Mouse (Mus musculus): ENCODE data around the gene Smok3b. TPM values are rescaled to one million over a fixed set of nuclear protein-coding genes. Genes with fewer than 3 reads are reported as not detected.
"Not testable (repeated sequence)": the region's sequence is repeated elsewhere in the genome, so short reads cannot be mapped to it uniquely, and the experiment has no call there.

Smok3b gene
- not detected for total RNA-seq (2021)
- long read RNA-seq, experiment 1, result 0 reads
- long read RNA-seq, experiment 2, result 0 reads

DNA sequence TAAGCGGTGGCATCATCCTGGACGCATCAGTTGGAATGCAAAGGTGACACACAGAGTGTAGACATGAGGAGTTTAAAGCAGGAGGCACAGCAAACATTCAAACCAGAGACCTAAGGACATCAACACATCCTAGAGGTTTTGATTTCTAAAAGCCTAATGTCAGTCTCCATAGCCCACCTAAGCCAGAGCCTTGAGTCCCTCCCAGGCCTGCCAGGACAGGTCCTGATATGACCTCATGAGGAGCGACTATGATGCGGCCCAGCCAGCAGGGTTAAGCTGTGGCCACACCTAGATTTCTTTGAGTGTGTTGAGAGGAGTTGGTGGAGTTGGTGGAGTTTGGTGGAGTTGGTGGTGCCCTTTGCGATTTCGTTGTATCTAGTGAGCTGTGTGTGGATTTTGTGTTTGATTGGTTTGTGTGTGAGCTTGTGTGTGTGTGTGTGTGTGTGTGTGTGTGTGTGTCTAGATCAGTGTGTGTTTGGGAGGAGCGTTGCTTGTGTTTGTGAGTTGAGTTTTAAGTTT, at the start of gene Smok3b, which contains the start of gene Smok3a:
Smok3b (plus strand) TSS at position 469 of the 519 bp plus-strand sequence.
Smok3a (plus strand) TSS at position 301 of the 519 bp plus-strand sequence.
- DNase-seq (ENCODE audit: low spot score in 2 of 2), result not testable (repeated sequence)

GRCm38 (mm10) chr5:137973161-137973560, 48.1 kb upstream of the Smok3b start:
- no peak for DNase-seq (ENCODE audit: low spot score in 2 of 2)

GRCm38 (mm10) chr5:137973738-137974137, 47.5 kb upstream of the Smok3b start:
- no peak for DNase-seq (ENCODE audit: low spot score in 2 of 2)

DNA sequence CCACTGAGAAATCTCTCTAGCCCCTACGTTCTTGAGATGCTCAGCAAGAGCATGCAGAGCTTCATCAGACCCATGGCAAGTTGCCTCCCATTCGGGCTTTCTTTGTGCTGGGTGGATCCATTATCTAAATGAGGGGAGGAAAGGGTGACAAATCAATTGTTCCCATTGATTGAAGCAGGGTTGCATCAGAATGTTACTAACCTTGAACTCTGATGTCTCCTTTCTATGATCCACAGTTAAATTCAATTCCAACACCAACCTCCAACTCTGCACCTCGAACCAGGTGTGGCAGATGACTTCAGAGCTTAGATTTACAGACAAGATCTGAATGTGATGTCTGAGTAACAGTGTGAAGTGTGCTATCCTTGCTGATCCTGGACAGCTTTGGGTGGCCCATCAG, 46.5 kb upstream of the Smok3b start:
- no peak for DNase-seq (ENCODE audit: low spot score in 2 of 2)

DNA sequence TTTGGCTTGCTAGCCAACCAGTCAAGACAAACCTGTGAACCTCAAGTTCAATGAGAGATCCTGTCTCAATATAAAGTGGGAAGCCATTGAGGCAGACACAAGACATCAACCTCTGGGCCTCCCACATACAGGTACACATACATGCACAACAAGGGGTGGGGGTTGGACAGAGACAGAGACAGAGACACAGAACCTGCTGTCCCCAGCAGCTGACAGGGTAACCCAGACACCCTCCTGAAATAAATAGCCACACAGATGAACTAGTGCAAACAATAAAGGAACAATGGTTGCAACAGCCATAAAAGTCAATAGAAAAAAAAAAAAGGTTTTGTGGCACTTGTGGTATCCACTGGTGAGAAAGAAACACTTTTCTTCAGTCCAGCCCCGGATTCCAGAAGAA, 45.8 kb upstream of the Smok3b start:
- no peak for DNase-seq (ENCODE audit: low spot score in 2 of 2)

DNA sequence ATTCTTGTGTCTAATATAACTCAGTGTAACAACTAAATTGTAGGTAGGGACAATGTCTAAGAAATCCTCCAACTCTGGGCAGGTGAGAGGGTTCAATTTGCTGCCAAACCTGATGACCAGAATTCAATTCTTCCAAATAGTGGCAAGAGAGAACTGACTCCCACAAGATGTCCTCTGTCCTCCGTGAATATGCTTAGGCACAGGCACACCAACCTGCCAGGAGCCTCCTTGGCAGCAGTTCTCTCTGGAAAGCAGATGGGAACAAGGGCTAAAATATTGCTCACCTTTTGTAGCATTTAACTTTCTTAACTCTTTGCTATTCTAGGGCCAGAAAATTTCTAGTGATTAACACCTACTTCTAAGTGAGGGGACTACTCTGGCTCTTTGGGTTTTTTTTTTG, 43.9 kb upstream of the Smok3b start:
- DNase-seq (ENCODE audit: low spot score in 2 of 2), result no peak

GRCm38 (mm10) chr5:137979081-137979480, 42.1 kb upstream of the Smok3b start:
- no peak for DNase-seq (ENCODE audit: low spot score in 2 of 2)

- DNase-seq (ENCODE audit: low spot score in 2 of 2), result peak in 1 of 2 experiments; percentile 11
Observed at GRCm38 (mm10) chr5:137981300-137981699, 39.9 kb upstream of the Smok3b start, which contains the start of gene Azgp1. Gene Azgp1 (plus strand): TSS chr5:137981520.

DNA sequence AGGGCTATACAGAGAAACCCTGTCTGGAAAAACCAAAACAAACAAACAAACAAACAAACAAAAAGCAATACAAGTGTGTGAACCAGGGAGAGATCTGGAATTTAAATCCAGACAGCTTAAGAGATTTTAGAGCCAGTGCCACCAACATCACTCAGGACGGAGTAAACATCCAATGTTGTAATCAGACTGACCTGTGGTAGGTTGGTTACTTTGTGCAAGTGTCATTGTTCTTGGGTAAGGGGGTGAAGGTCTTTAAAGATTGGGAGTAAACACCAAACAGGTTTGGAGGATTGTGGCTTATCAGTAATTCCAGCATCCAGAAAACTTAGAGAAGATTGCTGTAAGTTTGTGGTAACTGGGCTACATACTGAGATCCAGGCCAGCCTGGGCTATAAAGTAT, 34.9 kb upstream of the Smok3b start:
- DNase-seq (ENCODE audit: low spot score in 2 of 2), result no peak

- no peak for DNase-seq (ENCODE audit: low spot score in 2 of 2)
Observed at GRCm38 (mm10) chr5:138009437-138009836, 11.8 kb upstream of the Smok3b start.

DNA sequence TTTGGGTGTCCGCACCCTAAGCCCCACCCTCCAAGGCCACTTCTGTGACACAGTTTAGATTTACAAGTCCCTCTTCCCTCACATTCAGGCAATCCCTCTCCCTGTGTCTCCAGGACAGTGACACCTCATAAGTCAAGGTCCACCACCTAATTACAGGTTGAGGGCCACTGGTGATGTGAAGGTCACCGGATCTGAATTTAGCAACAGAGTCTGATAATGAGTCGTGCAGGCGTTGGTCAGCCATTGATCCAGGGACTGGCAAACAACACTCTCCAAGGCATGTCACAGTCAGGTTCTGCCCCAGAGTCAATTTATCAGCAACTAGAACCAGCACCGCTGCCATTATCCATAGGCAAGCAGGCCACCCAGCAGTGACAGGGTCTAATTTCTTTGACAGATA, 8.8 kb upstream of the Smok3b start:
- no peak for DNase-seq (ENCODE audit: low spot score in 2 of 2)

DNA sequence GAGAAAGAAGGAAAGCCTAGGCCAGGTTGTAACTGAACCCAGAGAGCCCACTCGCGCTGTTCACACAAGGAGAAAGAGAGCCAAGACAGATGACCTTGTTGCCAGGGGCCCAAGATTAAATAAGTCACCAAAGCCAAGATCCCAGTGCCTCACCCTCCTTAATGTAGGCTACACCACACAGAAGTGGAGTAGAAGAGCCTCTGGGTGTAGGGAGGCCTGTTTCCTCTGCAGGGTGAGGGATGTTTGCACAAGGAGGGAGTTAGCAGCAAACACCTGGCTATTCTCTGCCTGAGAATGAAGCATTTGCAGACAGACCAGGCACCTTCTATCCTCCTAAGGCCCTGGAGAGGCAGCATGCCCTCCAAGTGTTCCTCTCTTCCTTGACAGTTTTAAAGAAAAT, 4.7 kb upstream of the Smok3b start:
- DNase-seq (ENCODE audit: low spot score in 2 of 2), result no peak

- DNase-seq (ENCODE audit: low spot score in 2 of 2), result no peak
Observed at GRCm38 (mm10) chr5:138016997-138017396, 4.2 kb upstream of the Smok3b start.

- not testable (repeated sequence) for DNase-seq (ENCODE audit: low spot score in 2 of 2)
Observed at GRCm38 (mm10) chr5:138019577-138019976, 1.7 kb upstream of the Smok3b start.

DNA sequence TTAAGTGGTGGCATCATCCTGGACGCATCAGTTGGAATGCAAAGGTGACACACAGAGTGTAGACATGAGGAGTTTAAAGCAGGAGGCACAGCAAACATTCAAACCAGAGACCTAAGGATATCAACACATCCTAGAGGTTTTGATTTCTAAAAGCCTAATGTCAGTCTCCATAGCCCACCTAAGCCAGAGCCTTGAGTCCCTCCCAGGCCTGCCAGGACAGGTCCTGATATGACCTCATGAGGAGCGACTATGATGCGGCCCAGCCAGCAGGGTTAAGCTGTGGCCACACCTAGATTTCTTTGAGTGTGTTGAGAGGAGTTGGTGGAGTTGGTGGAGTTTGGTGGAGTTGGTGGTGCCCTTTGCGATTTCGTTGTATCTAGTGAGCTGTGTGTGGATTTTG, 31.7 kb downstream of the Smok3b start, which contains the start of gene Smok3c:
Smok3c (plus strand) TSS at position 301 of the 400 bp plus-strand sequence.
- DNase-seq (ENCODE audit: low spot score in 2 of 2), result not testable (repeated sequence)

GRCm38 (mm10) chr5:138073803-138074202, 52.6 kb downstream of the Smok3b start:
- no peak for DNase-seq (ENCODE audit: low spot score in 2 of 2)

- no peak for DNase-seq (ENCODE audit: low spot score in 2 of 2)
Observed at GRCm38 (mm10) chr5:138075684-138076083, 54.5 kb downstream of the Smok3b start.

DNA sequence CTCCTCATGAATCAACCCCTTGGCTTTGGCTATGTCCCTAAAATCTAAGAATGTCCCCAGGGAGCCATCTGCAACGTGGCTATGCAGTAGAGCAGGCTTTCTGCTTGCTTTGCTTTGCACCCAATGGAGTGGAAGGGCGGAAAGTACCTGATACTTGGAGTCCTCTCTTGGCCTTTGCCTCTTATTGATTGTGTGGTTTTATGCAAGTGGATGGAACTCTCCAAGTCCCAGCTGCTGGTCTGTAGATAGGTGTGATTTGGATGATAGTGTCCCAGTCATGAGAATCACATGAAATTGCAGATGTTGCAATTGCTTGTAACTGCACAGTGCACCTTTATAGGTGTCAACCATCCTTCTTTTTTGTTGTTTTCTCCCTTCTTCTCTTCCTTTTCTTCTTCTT, 54.9 kb downstream of the Smok3b start:
- DNase-seq (ENCODE audit: low spot score in 2 of 2), result no peak

DNA sequence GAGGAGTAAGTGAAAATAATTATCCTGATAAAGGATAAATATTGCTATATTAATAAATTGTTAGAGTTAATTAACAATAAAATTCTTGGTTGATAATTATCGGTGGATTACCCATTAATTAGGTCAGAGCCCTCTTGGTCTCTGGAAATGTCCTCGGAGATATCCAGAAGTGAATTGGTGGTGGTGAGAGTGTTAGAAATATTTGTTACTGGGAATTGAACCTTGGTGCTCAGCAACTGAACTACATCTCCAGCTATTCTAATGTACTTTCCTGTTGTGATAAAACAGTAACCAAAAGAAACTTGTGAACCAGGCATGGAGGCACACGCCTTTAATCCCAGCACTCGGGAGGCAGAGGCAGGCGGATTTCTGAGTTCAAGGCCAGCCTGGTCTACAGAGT, 59.2 kb downstream of the Smok3b start:
- DNase-seq (ENCODE audit: low spot score in 2 of 2), result no peak

GRCm38 (mm10) chr5:138081446-138081845, 60.2 kb downstream of the Smok3b start:
- no peak for DNase-seq (ENCODE audit: low spot score in 2 of 2)

DNA sequence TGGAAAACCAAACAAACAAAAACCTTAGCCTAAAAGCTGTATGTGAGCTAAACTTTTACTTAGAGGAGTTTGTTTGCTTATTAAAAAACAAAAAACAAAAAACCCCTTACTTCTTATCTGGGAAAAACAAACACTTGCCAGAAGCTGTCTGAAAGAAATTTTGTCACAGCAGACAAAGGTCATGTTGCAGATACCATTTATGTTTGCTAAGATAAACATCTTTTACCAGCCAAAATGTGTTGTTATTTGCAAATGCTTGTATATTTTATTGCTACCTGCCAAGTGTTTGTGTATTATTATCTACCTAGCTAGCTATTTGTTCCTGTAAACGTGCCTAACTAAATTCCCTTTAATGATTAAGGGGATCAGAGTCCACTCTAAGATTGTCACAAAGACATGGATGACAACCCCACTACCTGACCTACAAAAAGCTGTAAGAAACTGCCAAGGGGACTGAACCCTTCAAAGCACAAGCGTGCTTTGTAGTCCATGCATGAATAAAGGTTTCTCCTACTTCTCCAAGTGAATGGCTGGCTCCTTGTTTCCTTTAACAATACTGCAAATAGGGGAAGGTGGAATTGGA, 62.2 kb downstream of the Smok3b start:
- no peak for DNase-seq (ENCODE audit: low spot score in 2 of 2)

DNA sequence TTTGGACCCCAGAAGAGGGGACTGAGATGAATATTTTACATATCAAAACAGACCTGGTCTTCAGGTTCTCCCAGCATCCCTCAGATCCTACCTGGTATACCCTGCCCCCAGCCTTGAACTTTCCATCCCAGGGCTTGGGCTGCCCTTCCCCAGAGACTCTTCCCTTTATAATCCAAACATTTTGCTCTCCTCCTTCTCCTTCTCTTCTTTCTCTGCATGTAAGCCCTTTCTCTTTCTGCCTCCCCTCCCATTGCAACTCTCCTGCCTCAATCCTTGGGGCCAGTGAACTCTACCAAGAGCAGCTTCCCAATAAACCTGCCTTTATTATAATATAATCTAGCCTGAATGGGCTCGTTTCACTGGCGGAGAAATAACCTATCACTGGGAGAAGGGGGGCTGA, 62.7 kb downstream of the Smok3b start:
- DNase-seq (ENCODE audit: low spot score in 2 of 2), result no peak

GRCm38 (mm10) chr5:138084507-138084906, 63.3 kb downstream of the Smok3b start:
- DNase-seq (ENCODE audit: low spot score in 2 of 2), result no peak

All from adrenal gland, postnatal 4 days (tissue).